Mouse (Mus musculus) hindbrain, embryonic 16.5 days (tissue): ENCODE results near the gene Ube2d3. TPM values are rescaled to one million over a fixed set of nuclear protein-coding genes. Genes with fewer than 3 reads are reported as not detected.
"Not testable (repeated sequence)": the region's sequence is repeated elsewhere in the genome, so short reads cannot be mapped to it uniquely, and the experiment has no call there.

ENCODE experiments used
- ATAC-seq: fragments of 200-750 bp; cut with Nextera tagmentation; 2 replicates; pipeline ENCODE4 v1.8.0; 2017; ENCODE audit warnings: moderate TSS enrichment, moderate library complexity
- H3K27ac ChIP-seq: fragments of 300-500 bp; sonication (generic); 2 replicates; pipeline ENCODE4 v1.5.1; 2014; ENCODE audit warnings: low read depth, mild to moderate bottlenecking, control low read depth, low read length, moderate library complexity
- H3K27me3 ChIP-seq: fragments of 300-500 bp; sonication (generic); replicated peaks from 2 replicates; pipeline ENCODE4 v1.6.1; 2014; ENCODE audit warnings: low read length; ENCODE audit not compliant: control insufficient read depth, insufficient read depth
- H3K36me3 ChIP-seq: fragments of 300-500 bp; sonication (generic); 2 replicates; pipeline ENCODE4 v1.6.1; 2014; ENCODE audit warnings: mild to moderate bottlenecking, low read length, moderate library complexity, mixed read lengths; ENCODE audit not compliant: control insufficient read depth, insufficient read depth
- H3K4me1 ChIP-seq: fragments of 300-500 bp; sonication (generic); 2 replicates; pipeline ENCODE4 v1.6.1; 2014; ENCODE audit warnings: low read depth, low read length; ENCODE audit not compliant: control insufficient read depth, insufficient read depth
- H3K4me2 ChIP-seq: fragments of 300-500 bp; sonication (generic); 2 replicates; pipeline ENCODE4 v1.6.1; 2014; ENCODE audit warnings: mild to moderate bottlenecking, low read length, control low read depth, moderate library complexity
- H3K4me3 ChIP-seq: fragments of 300-500 bp; sonication (generic); 2 replicates; pipeline ENCODE4 v1.5.1; 2014; ENCODE audit warnings: mild to moderate bottlenecking, low read length, control low read depth, moderate library complexity
- H3K9ac ChIP-seq: fragments of 300-500 bp; sonication (generic); 2 replicates; pipeline ENCODE4 v1.6.1; 2014; ENCODE audit warnings: low read depth, mild to moderate bottlenecking, control low read depth, low read length, moderate library complexity
- H3K9me3 ChIP-seq: fragments of 300-500 bp; sonication (generic); 2 replicates; pipeline ENCODE4 v1.6.1; 2014; ENCODE audit warnings: mild to moderate bottlenecking, low read length, moderate library complexity; ENCODE audit not compliant: control insufficient read depth
- WGBS: fragments of 180-500 bp; shearing (Covaris S2); extraction: QIAGEN DNeasy Blood & Tissue Kit; methylation state at CpG from one replicate; pipeline ENCODE4 v1.1.7; 2014; 5-methylcytosine and 5-hydroxymethylcytosine counted together
- polyA plus RNA-seq: library from polyadenylated mRNA; unstranded; fragments of >200 nt; fragmentation: Nextera tagmentation; extraction: Ambion mirVana; gene quantifications from 2 replicates; pipeline ENCODE4 v1.2.1, GENCODE M21; 2015

The Ube2d3 gene
- polyA plus RNA-seq, 1 experiment from 2014 or later, result 331 TPM

- not testable (repeated sequence) for H3K9ac ChIP-seq, H3K4me3 ChIP-seq, H3K27ac ChIP-seq, H3K36me3 ChIP-seq, H3K4me1 ChIP-seq, H3K4me2 ChIP-seq, ATAC-seq, H3K9me3 ChIP-seq, H3K27me3 ChIP-seq
- 83% methylated on average over 7 of the region's 7 CpGs for WGBS
Observed at GRCm38 (mm10) chr3:135493320-135493719, 55.4 kb downstream of the Ube2d3 start.

DNA sequence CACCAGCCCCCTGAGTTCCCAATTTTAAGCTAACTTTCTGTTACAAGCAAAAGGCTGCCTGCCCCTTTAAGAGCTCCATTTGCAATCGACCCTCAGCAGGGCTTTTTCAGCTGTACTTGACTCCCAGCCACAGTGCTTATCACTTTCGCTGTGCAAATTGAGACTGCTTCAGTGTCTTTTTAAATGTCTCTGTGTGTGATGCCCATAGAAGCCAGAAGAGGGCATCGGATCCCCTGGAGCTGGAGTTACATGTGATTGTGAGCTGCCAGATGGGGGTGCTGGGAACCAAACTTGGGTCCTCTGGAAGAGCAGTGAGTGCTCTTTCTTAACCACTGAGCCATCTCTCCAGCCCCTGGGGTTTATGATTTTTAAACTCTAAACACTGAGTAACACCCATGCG, 60.0 kb downstream of the Ube2d3 start:
- H3K4me3 ChIP-seq, H3K4me2 ChIP-seq, H3K4me1 ChIP-seq, ATAC-seq, H3K9ac ChIP-seq, H3K27ac ChIP-seq, H3K27me3 ChIP-seq, H3K36me3 ChIP-seq, H3K9me3 ChIP-seq: not testable (repeated sequence)
- 95% methylated on average over 4 of the region's 4 CpGs for WGBS

DNA sequence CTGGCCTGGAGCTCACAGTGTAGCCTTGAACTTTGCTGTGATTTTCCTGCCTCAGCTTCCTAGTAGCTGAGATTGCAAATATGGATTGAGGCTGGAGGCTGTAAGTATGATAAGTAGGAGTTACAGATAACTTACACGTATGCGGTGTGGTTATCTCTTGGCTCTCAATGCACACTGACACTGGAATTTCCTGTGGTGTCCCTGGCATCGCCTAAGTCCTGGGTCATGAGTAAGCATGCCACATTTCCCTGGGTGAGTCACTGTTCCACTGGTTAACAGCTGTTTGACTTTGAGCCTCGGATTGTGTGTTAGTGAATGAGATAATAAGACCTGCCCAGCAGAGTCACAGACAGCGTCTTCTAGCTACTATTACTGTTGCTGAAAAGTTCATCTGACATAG, 60.9 kb downstream of the Ube2d3 start:
- Histone ChIP-seq H3K27me3 (no peaks in the 10 kb centered on the region), H3K9ac (no peak overlapping the region), H3K4me1 (no peaks in the 10 kb centered on the region), H3K36me3 (no peaks in the 10 kb centered on the region), H3K4me2 (no peak overlapping the region), H3K27ac (no peak overlapping the region), H3K9me3 (no peaks in the 10 kb centered on the region; the same call in 1 of the 2 replicates), H3K4me3 (no peak overlapping the region)
- ATAC-seq, result no peak
- WGBS, result 91% methylated on average over 5 of the region's 5 CpGs

DNA sequence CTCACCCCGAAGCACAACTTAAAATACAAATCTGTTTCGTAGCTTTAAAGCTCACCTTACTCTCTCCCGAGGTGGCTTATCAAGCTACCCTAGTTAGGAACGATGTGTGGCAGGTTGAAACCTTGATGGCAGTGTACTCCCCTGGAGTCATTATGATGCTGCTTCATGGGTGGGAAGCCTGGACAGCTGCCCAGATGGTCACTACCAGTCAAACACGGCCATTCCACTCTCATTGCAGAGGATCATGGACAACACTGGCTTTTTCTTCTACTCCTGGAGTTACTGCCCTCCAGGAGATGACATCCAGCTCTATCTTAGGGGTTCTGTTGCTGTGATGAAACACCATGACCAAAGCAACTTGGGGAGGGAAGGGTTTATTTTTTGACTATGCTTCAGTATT, 65.2 kb downstream of the Ube2d3 start:
- Histone ChIP-seq H3K9me3 (no peaks in the 10 kb centered on the region), H3K36me3 (no peaks in the 10 kb centered on the region), H3K4me3 (no peak overlapping the region), H3K27ac (no peak overlapping the region), H3K27me3 (no peaks in the 10 kb centered on the region), H3K4me2 (no peak overlapping the region), H3K4me1 (no peaks in the 10 kb centered on the region), H3K9ac (no peak overlapping the region)
- 92% methylated on average over 5 of the region's 5 CpGs for WGBS
- ATAC-seq, result no peak

- H3K9me3 ChIP-seq, result no peaks in the 10 kb centered on the region
- no peak overlapping the region for H3K4me2 ChIP-seq
- H3K9ac ChIP-seq, result no peak overlapping the region
- no peaks in the 10 kb centered on the region for H3K36me3 ChIP-seq
- no peak for ATAC-seq
- H3K27me3 ChIP-seq, result no peaks in the 10 kb centered on the region
- WGBS, result 58% methylated on average over 10 of the region's 10 CpGs
- H3K4me3 ChIP-seq, result no peak overlapping the region
- H3K27ac ChIP-seq, result no peak overlapping the region
- no peaks in the 10 kb centered on the region for H3K4me1 ChIP-seq
Observed at GRCm38 (mm10) chr3:135505369-135505909, 67.5 kb downstream of the Ube2d3 start.

GRCm38 (mm10) chr3:135505916-135506482, 68.0 kb downstream of the Ube2d3 start:
- Histone ChIP-seq H3K27me3 (no peaks in the 10 kb centered on the region), H3K4me3 (no peak overlapping the region), H3K9ac (no peak overlapping the region), H3K9me3 (no peaks in the 10 kb centered on the region), H3K36me3 (no peaks in the 10 kb centered on the region), H3K4me1 (no peaks in the 10 kb centered on the region), H3K4me2 (no peak overlapping the region), H3K27ac (no peak overlapping the region)
- no peak for ATAC-seq
- WGBS, result 90% methylated on average over 13 of the region's 13 CpGs

- 90% methylated on average over 7 of the region's 7 CpGs for WGBS
Observed at GRCm38 (mm10) chr3:135507506-135507905, 69.6 kb downstream of the Ube2d3 start.

DNA sequence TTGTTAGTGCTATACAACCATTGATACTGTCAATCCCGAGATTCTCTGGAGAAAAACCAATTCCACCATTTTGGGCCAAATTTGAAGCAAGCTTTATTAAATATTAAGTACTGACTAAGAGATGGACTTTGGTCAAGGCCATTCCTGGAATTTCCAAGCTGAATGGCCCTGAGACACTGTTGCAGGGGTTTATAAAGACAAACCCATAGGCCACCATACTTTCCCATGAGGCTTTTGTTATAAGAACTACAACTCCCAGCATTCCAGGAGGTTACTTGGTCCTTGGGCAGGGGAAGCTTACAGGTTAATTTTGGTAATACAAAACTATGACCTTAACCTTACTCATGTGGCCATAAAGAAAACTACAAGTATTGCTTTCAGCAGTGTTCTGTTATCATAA, 70.2 kb downstream of the Ube2d3 start:
- ATAC-seq, result no peak
- WGBS, result 88% methylated on average over 1 of the region's 1 CpGs
- Histone ChIP-seq H3K4me1 (no peaks in the 10 kb centered on the region), H3K9me3 (no peaks in the 10 kb centered on the region), H3K27ac (no peak overlapping the region), H3K4me2 (no peak overlapping the region), H3K27me3 (no peaks in the 10 kb centered on the region), H3K9ac (no peak overlapping the region), H3K4me3 (no peak overlapping the region), H3K36me3 (no peaks in the 10 kb centered on the region)

More at GRCm38 (mm10) chr3:135507506-135507905, 69.6 kb downstream of the Ube2d3 start:
- H3K9me3 ChIP-seq, result no peaks in the 10 kb centered on the region
- no peak for ATAC-seq
- no peak overlapping the region for H3K4me2 ChIP-seq
- no peak overlapping the region for H3K9ac ChIP-seq
- no peaks in the 10 kb centered on the region for H3K27me3 ChIP-seq
- no peaks in the 10 kb centered on the region for H3K36me3 ChIP-seq
- H3K4me1 ChIP-seq, result no peaks in the 10 kb centered on the region
- no peak overlapping the region for H3K4me3 ChIP-seq
- H3K27ac ChIP-seq, result no peak overlapping the region

GRCm38 (mm10) chr3:135510372-135510771, 72.4 kb downstream of the Ube2d3 start:
- Histone ChIP-seq H3K9me3 (no peaks in the 10 kb centered on the region), H3K4me3 (no peak overlapping the region), H3K9ac (no peak overlapping the region), H3K4me2 (no peak overlapping the region), H3K36me3 (no peaks in the 10 kb centered on the region), H3K27me3 (no peaks in the 10 kb centered on the region), H3K4me1 (0 out of 2 replicates have a peak, but pooled peaks cover 3% of the 10 kb centered on the region), H3K27ac (no peak overlapping the region)
- WGBS, result 87% methylated on average over 3 of the region's 3 CpGs
- no peak for ATAC-seq
